11 mouse cellular contexts compared by ENCODE assay signal in the genomic region with DNA sequence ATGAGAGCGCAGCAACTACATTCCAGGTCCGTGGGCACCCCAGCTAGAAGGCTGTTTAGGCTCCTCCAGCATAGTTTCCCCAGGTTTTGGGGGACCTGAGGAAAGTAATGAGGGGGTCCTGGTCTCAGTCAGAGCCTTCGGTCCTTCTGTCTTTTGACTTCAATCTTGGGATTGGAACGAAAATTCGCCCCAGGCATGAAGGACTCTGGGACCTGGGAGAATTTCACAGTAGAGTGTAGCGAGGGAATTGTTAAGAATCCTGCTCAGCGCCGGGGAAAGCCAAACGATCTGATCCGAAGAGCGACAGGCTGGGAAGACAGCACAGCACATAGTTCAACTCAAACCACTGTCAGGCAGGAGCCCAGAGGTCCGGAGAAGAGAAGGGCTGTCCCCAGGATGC. TPM values are rescaled to one million over a fixed set of nuclear protein-coding genes. Genes with fewer than 3 reads are reported as not detected.
DNase-seq lines count a peak whose midpoint lies in the region; ATAC-seq lines count a peak whose summit lies in the region.
"Had no signal": no experiment of that assay in that cellular context is flagged by ENCODE, and none has a peak within 500 bp of the region (broad histone marks: within the 10 kb centered on the region; RNA-seq: fewer than 3 reads in every experiment).

No protein-coding gene starts in this region.

- 1% methylated on average over 12 of the region's 12 CpGs for WGBS in embryonic facial prominence, embryonic 12.5 days
- WGBS in hindbrain, embryonic 12.5 days = 1% methylated on average over 12 of the region's 12 CpGs
- under 1% methylated on average over 12 of the region's 12 CpGs for WGBS in midbrain, embryonic 14.5 days

- no peak overlapping the region for H3K9ac ChIP-seq in embryonic facial prominence, embryonic 12.5 days
- H3K9ac ChIP-seq in hindbrain, embryonic 12.5 days = peak overlapping the region; percentile 36; the same call in 1 of the 2 replicates
- H3K9ac ChIP-seq in midbrain, embryonic 14.5 days (replicated peaks; ENCODE audit: low read length) = no peak overlapping the region

- H3K4me3 ChIP-seq in embryonic facial prominence, embryonic 12.5 days = peak overlapping the region; percentile 28
- H3K4me3 ChIP-seq in hindbrain, embryonic 12.5 days = peak overlapping the region; percentile 8
- H3K4me3 ChIP-seq in midbrain, embryonic 14.5 days (replicated peaks; ENCODE audit: low read depth, low read length) = peak overlapping the region; percentile 29

- H3K4me1 ChIP-seq in embryonic facial prominence, embryonic 12.5 days = peaks cover 34% of the 10 kb centered on the region
- H3K4me1 ChIP-seq in hindbrain, embryonic 12.5 days = peaks cover 65% of the 10 kb centered on the region
- peaks cover 37% of the 10 kb centered on the region for H3K4me1 ChIP-seq in midbrain, embryonic 14.5 days (ENCODE audit: control insufficient read depth, insufficient read depth, low read length)

- H3K36me3 ChIP-seq in embryonic facial prominence, embryonic 12.5 days = no peaks in the 10 kb centered on the region
- H3K36me3 ChIP-seq in hindbrain, embryonic 12.5 days = no peaks in the 10 kb centered on the region
- H3K36me3 ChIP-seq in midbrain, embryonic 14.5 days (ENCODE audit: control insufficient read depth, insufficient read depth, low read length) = no peaks in the 10 kb centered on the region

- H3K27ac ChIP-seq in embryonic facial prominence, embryonic 12.5 days = no peak overlapping the region
- no peak overlapping the region for H3K27ac ChIP-seq in hindbrain, embryonic 12.5 days
- no peak overlapping the region for H3K27ac ChIP-seq in midbrain, embryonic 14.5 days (replicated peaks; ENCODE audit: low read depth, low read length)
- H3K27ac ChIP-seq: kidney, postnatal 0 days had no signal

- peak; percentile 57 for DNase-seq in ZHBTc4 (ENCODE audit: low read depth, low spot score)
- DNase-seq in midbrain, embryonic 14.5 days = peak; percentile 45
- DNase-seq in spleen, postnatal 14 days (ENCODE audit: low spot score in 2 of 2) = no peak
- no peak for DNase-seq in left cerebral cortex, postnatal 36 days (ENCODE audit: low spot score in 2 of 2)
- no peak for DNase-seq in thymus, postnatal 36 days
- DNase-seq in right cerebral cortex, postnatal 25 days = no peak

- no peaks in the 10 kb centered on the region for H3K9me3 ChIP-seq in embryonic facial prominence, embryonic 12.5 days
- no peaks in the 10 kb centered on the region for H3K9me3 ChIP-seq in hindbrain, embryonic 12.5 days (replicated peaks)
- no peaks in the 10 kb centered on the region for H3K9me3 ChIP-seq in midbrain, embryonic 14.5 days (ENCODE audit: control insufficient read depth, low read length)

- no peak for ATAC-seq in embryonic facial prominence, embryonic 12.5 days (ENCODE audit: insufficient number of reproducible peaks, insufficient read depth, low FRiP score, low TSS enrichment)
- no peak for ATAC-seq in hindbrain, embryonic 12.5 days (ENCODE audit: low FRiP score)
- ATAC-seq in midbrain, embryonic 14.5 days (ENCODE audit: low FRiP score, low TSS enrichment) = no peak
- ATAC-seq: lung, postnatal 0 days had no signal

- peak overlapping the region; percentile 42 for H3K4me2 ChIP-seq in embryonic facial prominence, embryonic 12.5 days (replicated peaks)
- H3K4me2 ChIP-seq in hindbrain, embryonic 12.5 days (replicated peaks) = peak overlapping the region; percentile 39
- peak overlapping the region; percentile 49 for H3K4me2 ChIP-seq in midbrain, embryonic 14.5 days (ENCODE audit: low read length)

- H3K27me3 ChIP-seq in embryonic facial prominence, embryonic 12.5 days = peaks cover 99% of the 10 kb centered on the region
- H3K27me3 ChIP-seq in hindbrain, embryonic 12.5 days = peaks cover 99% of the 10 kb centered on the region
- peaks cover 89% of the 10 kb centered on the region for H3K27me3 ChIP-seq in midbrain, embryonic 14.5 days (ENCODE audit: control insufficient read depth, insufficient read depth, low read length)

- intact Hi-C loops in left cerebral cortex, postnatal 36 days (cut with DNase I) = no loop called here

RNA-seq across cellular contexts. Expression of a gene that starts 2.5 kb away (rescaled TPM):
- 9.4 and 14.9 TPM in 2 replicates for polyA plus RNA-seq in embryonic facial prominence, embryonic 12.5 days (2016; fragmentation: Nextera tagmentation; extraction: Ambion mirVana)
- 6.7 and 10.4 TPM in 2 replicates for polyA plus RNA-seq in hindbrain, embryonic 12.5 days (2016; fragmentation: Nextera tagmentation; extraction: Ambion mirVana)
- 3.1 and 4.7 TPM in 2 replicates for polyA plus RNA-seq in midbrain, embryonic 14.5 days (2014; fragmentation: Nextera tagmentation; extraction: Ambion mirVana)
- under 1 TPM; 0.16 to 0.44 TPM for total RNA-seq in left cerebral cortex, postnatal 36 days (2021)
- total RNA-seq: granulocyte monocyte progenitor cell, adult 5-6 weeks had no signal
- polyA plus RNA-seq: kidney, postnatal 0 days; lung, postnatal 0 days had no signal

RNA-seq across cellular contexts. Expression of a gene that starts 33.2 kb away (rescaled TPM):
- 79.6 and 79.7 TPM in 2 replicates for polyA plus RNA-seq in embryonic facial prominence, embryonic 12.5 days (2016; fragmentation: Nextera tagmentation; extraction: Ambion mirVana)
- polyA plus RNA-seq in hindbrain, embryonic 12.5 days (2016; fragmentation: Nextera tagmentation; extraction: Ambion mirVana) = 46.4 and 49.4 TPM in 2 replicates
- 31.1 and 33.9 TPM in 2 replicates for polyA plus RNA-seq in midbrain, embryonic 14.5 days (2014; fragmentation: Nextera tagmentation; extraction: Ambion mirVana)
- 10 to 100 TPM; 19.8 to 23.9 TPM for total RNA-seq in left cerebral cortex, postnatal 36 days (2021)

RNA-seq across cellular contexts. Expression of a gene that starts 50.9 kb away (rescaled TPM):
- polyA plus RNA-seq in embryonic facial prominence, embryonic 12.5 days (2016; fragmentation: Nextera tagmentation; extraction: Ambion mirVana) = 64.8 and 67.5 TPM in 2 replicates
- 44.7 and 47.2 TPM in 2 replicates for polyA plus RNA-seq in hindbrain, embryonic 12.5 days (2016; fragmentation: Nextera tagmentation; extraction: Ambion mirVana)
- polyA plus RNA-seq in midbrain, embryonic 14.5 days (2014; fragmentation: Nextera tagmentation; extraction: Ambion mirVana) = 19.6 and 27.6 TPM in 2 replicates
- total RNA-seq in left cerebral cortex, postnatal 36 days (2021) = 10 to 100 TPM; 37.8 to 52.2 TPM

Comparison
In these comparisons a context has a peak if more than half of its experiments do, and no peak if none do; other contexts are left out.
1. DNase-seq: peak in ZHBTc4 (single experiment) and midbrain, embryonic 14.5 days (single experiment); none in spleen, postnatal 14 days (0 of 2), left cerebral cortex, postnatal 36 days (0 of 2), thymus, postnatal 36 days (0 of 2) and right cerebral cortex, postnatal 25 days (single experiment).
2. Peak in every context shown above with its lines, with median percentiles within 50 percentile points of each other: H3K4me2 ChIP-seq and H3K4me3 ChIP-seq.